Mouse (Mus musculus) C2C12 (cell line): ENCODE results near the gene Arpc5l.

ENCODE experiments used
- CTCF ChIP-seq: IDR thresholded peaks from one replicate; pipeline ENCODE4 v1.5.1; 2011; ENCODE audit not compliant: control insufficient read depth, insufficient read depth, insufficient read length
- USF1 ChIP-seq: IDR thresholded peaks from one replicate; pipeline ENCODE4 v1.6.1; 2011; ENCODE audit warnings: low read depth, mild to moderate bottlenecking, control low read depth, moderate library complexity

DNA sequence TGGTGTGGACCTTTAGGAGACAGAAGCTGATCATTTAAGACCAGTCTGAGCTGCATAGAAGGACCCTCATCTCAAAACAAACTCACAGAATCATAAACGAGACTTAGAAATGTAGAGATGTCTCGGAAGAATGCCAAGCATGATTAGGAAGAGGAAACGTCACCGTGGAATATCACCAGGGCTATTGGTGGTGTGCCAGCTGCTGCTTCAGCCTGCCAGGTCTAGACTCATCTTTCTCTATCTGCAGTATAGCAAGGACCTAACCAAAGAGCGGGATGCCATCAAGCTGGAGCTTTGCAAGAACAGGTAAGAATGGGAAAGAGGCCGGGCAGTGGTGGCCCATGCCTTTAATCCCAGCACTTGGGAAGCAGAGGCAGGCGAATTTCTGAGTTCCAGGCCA lies 31.4 kb upstream of the Arpc5l start:
- TF ChIP-seq CTCF, result no peak
- TF ChIP-seq USF1, result no peak
